Mouse (Mus musculus) mature B cell (primary cell): ENCODE measurements around the gene Ano2.

Source experiments
- in situ Hi-C: fragments of 300-500 bp; cut with MboI; formaldehyde crosslinking; loops from 2 replicates; pipeline ENCODE4 v1.14.3; 2019

The Ano2 gene

DNA sequence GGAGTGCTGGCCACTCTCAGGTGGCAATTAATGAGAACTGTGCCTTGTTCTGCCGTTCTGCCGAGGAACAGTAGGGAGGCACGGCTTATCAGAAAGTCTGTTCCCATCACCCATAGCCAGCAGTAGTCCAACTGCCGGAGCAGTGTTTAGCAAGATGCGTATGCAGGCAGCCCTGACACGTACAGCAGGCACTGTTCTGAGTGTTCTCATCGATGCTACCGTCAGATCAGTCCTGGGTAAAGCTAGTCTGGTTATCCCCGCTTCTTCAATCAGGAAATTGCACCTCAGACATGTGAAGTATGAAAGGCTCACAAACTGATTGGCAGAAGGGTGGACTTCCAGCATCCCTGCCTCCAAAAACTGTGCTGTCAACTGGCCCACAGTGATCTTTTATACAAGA is 224.2 kb downstream of the Ano2 start:
- in situ Hi-C loops, result no loop called here

DNA sequence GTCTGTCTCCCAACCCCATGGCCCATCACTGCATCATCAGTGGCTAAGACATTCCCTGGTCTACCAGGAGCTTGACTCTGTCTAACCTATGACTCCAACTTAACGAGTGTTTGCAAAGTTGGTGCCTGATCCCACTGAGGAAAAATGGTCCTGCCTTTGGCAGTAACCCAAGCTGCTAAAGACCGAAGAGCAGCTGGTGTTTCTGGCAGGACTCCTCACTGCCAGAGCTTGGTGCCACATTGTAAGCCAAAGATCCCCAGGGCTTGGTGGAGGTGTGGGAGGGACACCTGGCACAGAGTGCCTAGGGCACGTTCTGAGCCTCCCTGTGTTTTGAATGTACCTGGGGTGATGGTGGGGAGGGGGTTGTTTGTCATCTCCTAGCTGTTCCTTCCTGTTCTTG is 232.5 kb downstream of the Ano2 start:
- in situ Hi-C loops, result no loop called here

DNA sequence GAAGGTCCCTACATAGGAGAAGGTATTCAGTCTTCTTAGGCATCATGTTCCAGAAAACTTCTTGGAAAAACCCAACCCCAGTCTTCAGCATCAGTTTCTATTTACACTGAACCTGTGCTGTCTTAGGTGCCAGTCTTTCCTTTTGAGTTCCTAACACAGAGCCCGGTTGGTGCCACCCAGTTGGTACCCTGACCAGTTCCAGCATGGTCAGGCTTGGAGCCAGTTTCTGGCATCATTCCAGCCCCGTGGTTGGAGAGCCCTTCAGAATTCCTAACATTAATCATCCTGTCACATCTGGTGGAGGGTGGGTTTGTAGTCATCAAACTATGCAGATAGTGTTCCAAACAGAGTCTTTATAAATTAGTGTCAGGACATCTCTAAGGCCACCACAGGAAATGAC is 234.8 kb downstream of the Ano2 start:
- in situ Hi-C loops, result no loop called here

DNA sequence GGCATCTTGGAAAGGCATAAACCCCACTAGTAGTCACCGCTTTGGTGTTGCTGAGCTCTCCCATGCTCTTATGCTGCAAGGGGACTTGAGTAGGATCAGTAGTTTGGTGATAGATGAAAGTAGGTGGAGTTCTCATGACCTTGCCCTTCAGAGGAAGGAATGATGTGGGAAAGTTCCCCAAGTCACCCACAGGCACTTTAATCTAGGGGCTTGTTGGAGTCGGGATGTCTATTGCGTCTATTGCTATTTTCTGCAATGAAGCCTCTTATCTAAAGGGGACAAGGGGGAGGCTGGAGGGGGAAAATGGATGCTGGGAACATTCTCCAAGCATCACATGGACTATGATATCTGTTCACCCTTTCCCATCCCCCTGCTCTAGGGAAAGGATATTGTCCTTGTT is 235.6 kb downstream of the Ano2 start:
- in situ Hi-C loops, result no loop called here

DNA sequence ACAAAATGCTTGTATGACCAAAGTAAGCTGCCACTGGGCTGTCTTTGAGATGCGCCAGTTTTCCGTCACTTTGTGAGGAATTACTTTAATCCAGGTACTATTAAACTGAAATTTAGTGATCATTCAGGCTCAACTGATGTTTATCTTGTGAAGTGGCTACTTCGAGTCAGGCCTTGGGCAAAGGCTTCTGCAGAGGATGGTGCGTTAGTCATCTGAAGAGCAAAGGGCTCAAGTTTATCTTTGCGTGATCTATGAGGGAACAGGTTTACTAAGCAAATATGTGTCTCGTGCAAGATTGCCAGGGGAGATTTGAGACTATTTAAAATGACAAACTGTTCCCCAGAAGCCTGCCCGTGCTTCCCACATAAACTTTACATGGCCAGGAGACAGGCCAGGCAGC is 241.7 kb downstream of the Ano2 start:
- in situ Hi-C loops, result no loop called here

DNA sequence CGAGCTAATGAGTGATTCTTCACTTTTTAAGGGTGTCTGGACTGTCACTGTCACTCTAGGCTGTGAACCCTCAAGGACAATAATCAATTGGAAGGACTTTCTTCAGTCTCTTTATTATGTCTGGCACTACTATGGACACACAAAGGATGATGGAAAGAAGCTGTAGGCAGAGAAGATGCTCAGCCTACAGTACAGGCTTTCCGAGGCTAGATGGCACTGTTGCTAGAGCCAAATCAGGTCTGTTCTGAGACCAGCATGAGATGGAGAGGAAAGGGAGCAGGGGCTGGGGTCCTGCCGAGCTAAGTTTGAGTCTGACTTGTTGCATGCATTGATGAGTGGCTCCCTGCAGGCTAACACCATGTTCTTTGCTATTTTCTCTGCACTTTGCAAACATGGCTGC is 264.7 kb downstream of the Ano2 start:
- in situ Hi-C loops, result no loop called here

DNA sequence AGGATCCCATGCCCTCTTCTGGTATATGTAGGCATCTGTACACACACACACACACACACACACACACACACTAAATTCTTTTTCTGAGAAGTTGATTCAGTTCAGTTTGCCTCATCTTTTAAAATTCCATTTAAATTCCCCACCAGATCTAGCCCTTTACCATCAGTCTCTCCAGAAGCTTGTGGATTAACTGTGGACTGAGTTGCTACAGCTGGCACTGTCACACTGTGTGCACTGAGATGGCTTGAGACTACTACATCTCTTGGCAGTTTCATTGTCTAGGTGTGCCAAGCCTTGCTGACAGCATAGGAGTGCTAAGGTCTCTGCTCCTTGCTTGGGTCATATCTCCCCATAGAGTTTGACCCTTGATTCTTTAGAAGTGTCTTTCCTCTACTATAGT is 283.3 kb downstream of the Ano2 start:
- in situ Hi-C loops, result no loop called here

DNA sequence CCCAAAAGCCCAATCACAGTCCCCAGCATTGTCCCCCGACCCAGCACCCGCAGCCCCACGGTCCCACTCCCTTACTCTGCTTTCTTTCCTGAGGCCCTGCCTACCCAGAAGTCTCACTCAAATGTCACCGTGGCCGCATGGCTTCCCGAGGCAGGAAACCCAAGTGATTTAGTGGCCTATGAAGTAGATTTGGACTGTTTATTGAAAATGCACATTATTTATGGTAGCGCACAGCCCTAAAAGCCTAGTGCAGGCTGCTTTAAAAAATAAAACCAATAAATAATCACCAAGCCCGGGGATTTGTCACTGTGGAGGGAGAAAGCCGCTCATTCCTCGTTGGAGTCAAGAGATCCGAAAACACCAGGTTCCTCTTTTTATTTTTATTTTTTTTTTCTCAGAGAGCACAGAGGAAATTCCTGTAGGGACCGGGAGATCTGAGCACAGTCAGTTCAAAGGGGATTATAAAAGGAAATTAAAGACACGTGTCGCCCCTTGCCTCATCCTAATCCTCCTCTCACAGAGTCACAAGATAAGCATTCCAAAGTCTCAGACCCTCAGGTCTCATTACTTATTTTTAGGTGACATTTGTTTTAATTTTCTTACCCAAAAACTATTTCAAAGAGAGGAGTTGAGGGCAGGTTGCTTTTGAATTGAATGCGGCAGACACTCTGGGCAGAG is 285.7 kb downstream of the Ano2 start:
- in situ Hi-C loops, result no loop called here

DNA sequence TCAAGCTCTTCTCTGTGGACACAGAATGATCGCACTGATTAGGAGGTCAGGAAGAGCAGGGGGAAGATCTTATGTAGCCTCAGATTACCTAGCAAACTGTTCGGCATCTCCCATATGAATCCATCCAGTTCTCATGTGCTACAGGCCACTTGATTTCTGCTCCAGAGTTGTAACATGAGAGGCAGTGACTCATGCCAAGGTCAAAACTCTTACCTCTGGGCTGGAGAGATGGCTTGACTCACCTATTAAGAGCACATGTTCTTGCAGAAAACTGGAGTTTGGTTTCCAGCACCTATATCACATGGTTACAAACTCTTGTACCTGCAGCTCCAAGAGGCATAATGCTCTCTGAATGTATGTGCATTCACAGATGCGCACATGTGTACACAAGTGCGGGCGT is 289.4 kb downstream of the Ano2 start:
- in situ Hi-C loops, result no loop called here

DNA sequence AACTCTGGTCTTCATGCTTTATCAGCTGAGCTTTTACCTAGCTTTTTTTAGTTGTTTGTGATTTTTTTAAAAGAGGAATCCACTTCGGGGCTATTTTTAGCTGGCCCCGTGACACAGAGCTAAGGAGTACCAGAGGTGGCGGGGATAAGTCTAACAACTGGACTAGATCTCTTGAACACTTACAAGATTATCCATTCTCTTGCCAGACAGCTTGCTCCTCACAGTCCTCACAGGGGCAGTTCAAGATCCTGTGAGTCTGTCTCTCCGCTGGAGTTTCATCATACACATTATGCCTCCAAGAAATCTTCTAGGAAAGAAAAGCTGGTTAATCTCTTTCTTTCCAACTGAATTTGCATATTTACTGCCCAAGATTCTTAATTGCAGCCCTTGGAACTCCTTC is 293.8 kb downstream of the Ano2 start:
- in situ Hi-C loops, result no loop called here

DNA sequence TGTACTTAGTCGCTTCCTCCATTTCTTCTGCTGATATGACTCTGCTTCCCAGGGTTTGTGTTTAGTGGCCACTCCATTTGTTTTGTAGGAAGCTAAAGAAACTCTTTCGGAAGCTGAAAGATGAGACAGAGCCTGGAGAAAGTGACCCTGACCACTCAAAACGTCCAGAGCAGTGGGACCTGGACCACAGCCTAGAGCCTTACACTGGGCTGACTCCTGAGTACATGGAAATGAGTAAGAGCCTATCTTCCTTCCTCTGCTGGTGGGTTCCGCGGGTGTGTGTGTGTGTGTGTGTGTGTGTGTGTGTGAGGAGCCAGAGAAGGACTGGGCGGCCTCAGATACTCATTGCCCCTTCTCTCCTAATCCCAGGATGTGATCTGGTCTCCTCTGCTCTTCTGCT is 302.5 kb downstream of the Ano2 start:
- in situ Hi-C loops, result no loop called here

DNA sequence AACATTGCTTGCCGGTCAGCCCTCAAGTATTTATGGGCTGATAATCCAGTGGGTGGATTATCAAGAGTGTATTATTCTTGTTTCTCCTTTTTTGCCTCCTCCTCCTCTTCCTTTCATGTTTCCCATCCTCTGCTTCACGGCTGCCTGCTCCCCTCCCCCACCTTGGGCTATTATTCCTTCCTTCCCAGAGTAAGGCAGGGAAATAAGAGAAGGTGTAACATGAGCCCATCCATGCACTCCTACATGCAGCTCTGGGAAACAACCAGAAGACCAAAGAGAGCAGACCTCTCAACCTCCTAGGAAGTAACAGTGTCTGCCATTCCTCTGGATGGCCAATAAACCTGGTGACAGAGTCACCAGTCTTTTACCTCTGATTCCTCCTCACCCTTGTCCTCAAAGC is 311.6 kb downstream of the Ano2 start:
- in situ Hi-C loops, result no loop called here

DNA sequence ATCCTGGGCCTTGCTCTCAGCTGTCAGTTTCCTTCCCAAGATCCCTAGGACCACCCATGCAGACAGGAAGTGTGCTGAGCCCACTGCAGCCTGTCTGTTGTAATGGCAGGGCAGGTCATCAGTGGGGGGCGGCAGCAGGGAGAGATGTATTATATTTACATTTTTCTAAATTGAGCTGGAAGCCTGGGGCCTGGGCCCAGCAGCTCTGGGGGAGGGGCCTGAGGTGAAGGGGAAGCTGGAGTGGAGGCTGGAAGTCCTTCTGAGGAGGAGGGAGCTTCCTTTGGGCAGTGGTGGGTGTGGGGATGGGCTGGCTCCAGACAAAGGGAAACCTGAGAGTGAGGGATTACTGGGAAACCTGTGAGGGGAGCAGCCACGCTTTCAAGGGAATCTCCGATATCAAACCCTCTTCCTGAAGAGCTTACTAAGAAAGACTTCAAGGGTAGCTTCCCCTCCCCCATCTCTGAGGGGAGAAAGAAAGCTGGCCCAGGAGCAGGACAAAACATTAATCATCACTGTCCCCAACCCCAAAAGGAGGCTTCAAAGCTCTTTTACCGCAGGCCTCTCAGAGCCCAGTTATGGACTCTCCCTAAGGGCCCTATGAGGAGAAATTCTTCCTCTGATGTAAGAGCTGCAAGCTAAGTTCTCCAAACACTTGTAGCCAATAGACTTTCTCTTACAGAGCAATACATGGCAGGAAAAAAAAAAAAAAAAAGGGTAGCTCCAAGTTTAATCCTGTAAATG is 313.0 kb downstream of the Ano2 start:
- in situ Hi-C loops, result no loop called here

DNA sequence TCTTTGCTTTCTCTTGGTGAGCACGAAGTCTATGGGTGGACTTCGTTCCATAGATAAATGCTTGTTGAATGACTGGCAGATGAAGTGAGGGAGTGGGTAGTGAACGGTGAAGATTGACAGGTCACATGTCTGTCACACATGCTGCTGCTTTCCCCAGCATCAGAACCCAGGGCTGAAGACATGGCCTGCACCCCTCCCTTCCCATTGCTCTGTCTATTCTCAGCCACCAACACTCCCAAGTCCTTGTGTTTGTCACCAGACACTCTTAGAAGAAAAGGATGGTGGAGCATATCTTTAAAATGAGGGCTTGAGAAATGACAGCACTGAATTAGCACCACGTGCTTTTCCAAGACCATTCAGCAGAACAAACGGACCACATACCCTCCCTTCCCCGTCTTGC is 316.4 kb downstream of the Ano2 start:
- in situ Hi-C loops, result no loop called here

DNA sequence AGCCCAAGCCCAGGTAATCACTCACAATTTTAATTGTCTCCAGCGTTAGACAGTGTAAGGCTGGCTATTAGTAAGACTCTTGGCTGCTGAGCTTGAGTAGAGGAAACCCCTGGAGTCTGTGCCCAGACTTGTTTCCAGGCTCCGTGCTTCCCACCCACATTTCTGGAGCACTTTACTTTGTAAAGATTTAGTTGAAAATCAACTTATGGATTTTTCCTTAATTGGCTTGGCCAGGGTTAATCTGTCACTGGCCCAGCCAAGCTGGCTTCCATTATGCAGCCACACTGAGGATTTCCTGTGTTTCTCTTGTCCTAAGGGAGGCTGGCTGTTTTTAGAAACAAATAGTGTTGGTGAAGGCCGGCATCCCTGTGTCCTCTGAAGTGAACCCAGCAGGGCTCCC is 318.9 kb downstream of the Ano2 start:
- in situ Hi-C loops, result no loop called here

DNA sequence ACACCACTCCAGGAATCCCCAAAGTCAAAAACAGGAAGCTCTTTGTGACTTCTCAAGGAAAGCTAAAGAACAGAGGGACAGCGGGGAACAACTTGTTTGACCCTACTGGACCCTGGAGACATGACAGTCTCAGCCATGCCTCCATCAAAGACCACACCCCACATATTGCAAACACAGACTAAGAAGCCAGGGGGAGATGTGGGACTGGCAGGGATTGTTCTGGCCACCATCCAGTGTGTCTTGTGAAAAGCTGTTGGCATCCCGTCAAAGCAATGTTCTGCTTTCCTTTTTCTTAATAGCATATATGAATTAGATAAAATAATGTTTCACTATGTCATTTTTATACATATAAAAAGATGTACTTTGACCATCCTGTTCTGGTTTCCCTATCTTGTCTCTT is 326.8 kb downstream of the Ano2 start:
- in situ Hi-C loops, result no loop called here

DNA sequence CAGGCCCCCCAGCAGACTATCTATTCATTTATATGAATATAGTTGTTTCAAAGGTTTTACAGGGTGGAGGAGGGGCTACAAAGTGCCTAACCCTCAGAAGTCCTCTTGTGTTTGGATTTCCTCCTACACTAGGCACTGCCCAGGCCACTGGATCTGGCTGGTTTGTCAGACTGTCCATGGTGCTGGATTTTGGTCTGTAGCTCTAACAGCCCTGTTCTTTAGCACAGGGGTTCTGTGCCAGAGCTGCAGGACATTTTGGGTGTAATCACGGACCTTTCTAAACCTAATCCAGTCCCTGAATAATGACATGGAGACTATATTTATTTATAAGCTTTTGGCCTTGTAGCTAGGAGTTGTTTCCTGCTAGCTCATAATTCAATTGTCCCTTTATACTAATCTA is 328.2 kb downstream of the Ano2 start:
- in situ Hi-C loops, result no loop called here

DNA sequence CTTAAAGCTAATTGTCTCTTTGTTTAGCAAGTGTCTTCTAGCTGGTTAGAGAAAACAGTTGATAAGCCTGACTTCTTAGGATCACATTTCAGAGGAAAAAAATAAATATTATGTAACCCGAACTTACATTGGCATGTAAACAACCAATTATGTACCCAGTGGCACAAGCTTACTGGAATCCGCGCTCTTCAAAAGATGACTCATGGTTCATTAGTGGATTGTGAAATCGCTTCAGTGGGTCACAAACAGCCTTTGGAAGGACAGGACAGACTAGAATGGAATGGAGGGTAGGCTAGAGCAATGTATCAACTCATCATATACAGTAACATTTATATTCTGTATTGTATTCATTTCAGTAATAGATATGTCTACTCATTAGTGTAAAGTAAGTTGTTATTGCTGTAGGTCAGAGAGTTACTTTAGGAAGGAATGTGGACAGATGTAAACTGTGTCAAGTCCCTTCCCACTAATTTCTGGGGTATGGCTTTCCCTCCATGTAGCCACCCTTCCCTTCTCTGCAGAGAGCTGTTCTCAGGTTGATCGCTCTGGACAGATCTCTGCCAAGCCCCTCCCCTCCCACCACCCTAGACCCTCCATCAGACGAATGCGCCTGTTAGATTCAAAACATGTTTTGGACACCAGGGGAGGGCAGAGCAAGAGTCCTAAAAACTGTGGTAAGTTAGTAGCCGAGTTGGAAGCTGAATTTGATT is 343.6 kb downstream of the Ano2 start:
- in situ Hi-C loops, result no loop called here

DNA sequence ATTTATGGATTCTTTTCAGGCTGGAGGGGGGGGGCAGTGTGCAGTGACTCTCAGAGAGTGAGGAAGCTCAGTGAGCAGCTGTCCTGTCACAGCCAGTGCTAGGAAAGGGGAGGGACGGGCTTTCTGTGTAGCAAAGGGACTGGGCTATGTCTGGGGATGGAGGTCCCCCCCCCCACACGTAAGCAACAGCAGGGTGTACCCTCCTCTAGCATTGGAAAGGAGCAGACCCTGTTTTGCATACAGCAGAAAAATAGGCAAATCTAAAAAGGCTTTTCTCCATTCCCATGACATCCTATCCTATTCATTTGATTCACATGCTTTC is 344.1 kb downstream of the Ano2 start:
- in situ Hi-C loops, result no loop called here

DNA sequence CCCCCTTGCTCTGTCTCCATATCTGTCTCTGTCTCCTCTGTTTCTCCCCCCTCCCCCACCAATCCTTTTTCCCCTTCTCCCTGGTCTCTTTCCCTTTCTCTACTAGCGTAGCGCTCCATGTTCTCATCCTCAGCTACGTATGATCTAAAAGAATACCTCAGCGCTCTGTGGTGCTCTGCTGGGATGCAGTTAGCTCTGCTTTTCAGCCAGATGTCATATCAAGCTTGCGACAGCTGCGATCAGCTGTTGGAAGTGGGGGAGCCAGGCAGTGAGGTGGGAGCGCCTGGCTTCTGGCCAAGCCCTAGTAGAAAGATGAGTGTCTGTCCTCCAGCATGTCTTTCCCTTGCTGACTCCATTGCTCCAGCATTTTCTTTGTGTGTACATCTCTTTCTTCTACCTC is 344.5 kb downstream of the Ano2 start:
- in situ Hi-C loops, result no loop called here

DNA sequence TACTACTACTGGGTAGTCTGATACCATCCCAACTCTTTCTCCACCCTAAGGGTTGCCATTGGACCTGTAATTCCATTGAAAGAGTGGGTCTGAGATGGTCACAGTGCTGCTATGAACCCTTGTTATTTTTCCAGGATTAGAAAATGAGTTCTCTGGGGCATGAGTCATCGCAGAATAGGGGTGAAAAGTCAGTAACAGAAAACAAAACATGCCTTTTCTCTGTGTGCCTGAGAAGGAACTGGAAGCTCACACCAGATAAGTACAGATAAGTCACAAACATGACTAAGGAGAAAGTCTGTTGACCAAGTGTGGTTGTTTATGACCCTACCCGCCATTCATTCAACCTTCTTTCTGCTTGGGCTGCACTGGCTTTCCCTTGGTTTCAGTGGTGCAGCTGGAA is 345.4 kb downstream of the Ano2 start:
- in situ Hi-C loops, result no loop called here

DNA sequence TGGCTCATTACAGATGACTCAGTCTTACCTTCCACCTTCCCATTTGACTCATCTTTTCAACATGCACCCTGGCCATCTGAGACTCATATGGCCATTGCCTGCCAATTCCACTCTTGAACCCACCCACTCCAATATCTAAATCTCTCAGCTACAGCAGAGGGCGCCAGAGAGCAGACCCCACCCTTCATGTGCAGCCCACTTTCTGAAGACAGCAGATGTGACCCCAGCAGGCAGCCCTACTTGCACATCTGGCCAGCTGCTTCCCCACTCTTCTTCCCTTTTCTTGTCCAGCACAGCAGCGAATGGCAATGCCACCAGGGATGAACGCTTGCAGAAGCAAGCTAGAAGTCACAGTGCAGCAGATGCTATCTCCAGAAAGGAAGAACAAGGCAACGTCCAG is 355.7 kb downstream of the Ano2 start:
- in situ Hi-C loops, result no loop called here

DNA sequence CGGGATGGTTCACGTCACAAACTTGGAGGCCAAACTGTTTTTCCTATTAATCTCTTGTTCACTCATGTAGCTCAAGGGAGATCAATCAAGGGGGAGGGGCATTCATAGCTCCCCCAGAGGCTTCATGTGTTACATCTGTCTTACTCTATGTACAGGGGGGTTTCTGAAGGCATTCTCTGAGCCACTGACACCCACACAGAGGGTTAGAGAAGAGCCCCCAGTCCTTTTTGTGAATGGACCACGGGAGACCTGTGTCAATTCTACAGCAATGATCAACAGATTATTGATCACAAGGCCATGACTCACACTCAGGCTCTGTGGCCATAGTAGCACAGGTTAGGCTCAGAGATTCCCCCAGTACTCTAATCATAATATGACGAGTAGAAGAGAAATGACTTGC is 358.0 kb downstream of the Ano2 start:
- in situ Hi-C loops, result no loop called here

DNA sequence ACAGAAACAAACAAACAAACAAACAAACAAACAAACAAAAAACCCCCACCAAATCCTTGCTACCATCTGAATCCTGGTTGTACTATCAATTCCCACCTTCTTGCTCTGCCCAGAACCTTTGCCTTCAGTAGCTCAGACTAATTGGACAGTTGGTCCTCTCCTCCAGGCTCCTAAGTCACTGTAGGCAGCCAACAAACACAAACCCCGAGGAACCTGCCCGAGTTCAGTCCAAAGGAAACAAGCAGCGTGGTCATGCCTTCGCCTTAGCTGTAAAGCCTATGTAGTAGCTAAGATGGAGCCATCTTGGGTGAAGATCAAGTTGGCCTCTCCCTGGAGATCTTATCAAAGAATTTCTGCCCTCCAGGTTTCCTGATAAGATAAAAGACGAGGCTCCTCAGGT is 362.9 kb downstream of the Ano2 start:
- in situ Hi-C loops, result no loop called here
